Mouse (Mus musculus) MEL (cell line): ENCODE measurements around the gene Dnah6. TPM values are rescaled to one million over a fixed set of nuclear protein-coding genes. Genes with fewer than 3 reads are reported as not detected.

ENCODE experiments used
- DNase-seq: peaks from one replicate; pipeline ENCODE4 v3.0.0; 2011; ENCODE audit warnings: low read depth, low spot score
- H3K27ac ChIP-seq: 2 replicates; pipeline ENCODE4 v1.5.1; 2012; ENCODE audit warnings: low read depth, mild to moderate bottlenecking, control low read depth, low read length, moderate library complexity; ENCODE audit not compliant: control insufficient read depth
- H3K27me3 ChIP-seq, 2 experiments: fragments of 150-350 bp in 1 of 2; sonication (generic) in 1 of 2; 2 replicates each; pipeline ENCODE4 v1.6.1; 2012; ENCODE audit warnings: low read length in 2 of 2, mild to moderate bottlenecking in 2 of 2, improper control_type of control experiment in 1 of 2, moderate library complexity in 1 of 2; ENCODE audit not compliant: insufficient read depth in 2 of 2, control insufficient read depth in 1 of 2
- H3K36me3 ChIP-seq, 2 experiments: 2 replicates each; pipeline ENCODE4 v1.6.1; 2012 to 2014; ENCODE audit warnings: low read length in 2 of 2, improper control_type of control experiment in 1 of 2, inconsistent platforms in 1 of 2, mild to moderate bottlenecking in 1 of 2; ENCODE audit not compliant: insufficient read depth in 2 of 2, control insufficient read depth in 1 of 2
- H3K4me1 ChIP-seq, 2 experiments: fragments of 150-350 bp in 1 of 2; sonication (generic) in 1 of 2; 2 replicates each; pipeline ENCODE4 v1.6.1; 2012; ENCODE audit warnings: low read length in 2 of 2, improper control_type of control experiment in 1 of 2, mild to moderate bottlenecking in 1 of 2; ENCODE audit not compliant: insufficient read depth in 2 of 2, control insufficient read depth in 1 of 2
- H3K4me3 ChIP-seq, 2 experiments: fragments of 150-350 bp in 1 of 2; sonication (generic) in 1 of 2; 2 replicates each; pipeline ENCODE4 v1.5.1; 2012; ENCODE audit warnings: low read depth in 2 of 2, low read length in 2 of 2, mild to moderate bottlenecking in 2 of 2, moderate library complexity in 2 of 2, control low read depth in 1 of 2, improper control_type of control experiment in 1 of 2; ENCODE audit not compliant: control insufficient read depth in 1 of 2, insufficient read depth in 1 of 2
- H3K79me2 ChIP-seq: 2 replicates; pipeline ENCODE4 v1.6.1; 2012; ENCODE audit warnings: mild to moderate bottlenecking, low read length, moderate library complexity; ENCODE audit not compliant: control insufficient read depth, poor library complexity, insufficient read depth
- H3K9ac ChIP-seq: 2 replicates; pipeline ENCODE4 v1.6.1; 2012; ENCODE audit warnings: low read depth, mild to moderate bottlenecking, control low read depth, low read length, moderate library complexity; ENCODE audit not compliant: control insufficient read depth, poor library complexity, severe bottlenecking
- H3K9me3 ChIP-seq: fragments of 150-350 bp; sonication (generic); replicated peaks from 2 replicates; pipeline ENCODE4 v1.6.1; 2012; ENCODE audit warnings: mild to moderate bottlenecking, low read length, improper control_type of control experiment, moderate library complexity; ENCODE audit not compliant: insufficient read depth
- BHLHE40 ChIP-seq: IDR thresholded peaks from 2 replicates; pipeline ENCODE4 v1.6.1; 2012; ENCODE audit warnings: low read depth, mild to moderate bottlenecking, inconsistent platforms, low read length, improper control_type of control experiment, borderline replicate concordance
- CHD2 ChIP-seq: IDR thresholded peaks from 2 replicates; pipeline ENCODE4 v1.6.1; 2011; ENCODE audit warnings: low read length, improper control_type of control experiment
- CTCF ChIP-seq, 3 experiments: IDR thresholded peaks in 2 of 3; conservative IDR thresholded peaks in 1 of 3; 2 replicates each; pipeline ENCODE4 v1.5.1; 2011 to 2012; ENCODE audit warnings: low read length in 3 of 3, low read depth in 2 of 3, mild to moderate bottlenecking in 2 of 3, improper control_type of control experiment in 1 of 3, inconsistent platforms in 1 of 3, mixed read lengths in 1 of 3, moderate library complexity in 1 of 3; ENCODE audit not compliant: control insufficient read depth in 1 of 3, insufficient read depth in 1 of 3, poor library complexity in 1 of 3, severe bottlenecking in 1 of 3
- EP300 ChIP-seq, 2 experiments: IDR thresholded peaks; 2 replicates each; pipeline ENCODE4 v1.6.1; 2011; ENCODE audit warnings: improper control_type of control experiment in 2 of 2, low read length in 2 of 2, low read depth in 1 of 2, mild to moderate bottlenecking in 1 of 2
- GABPA ChIP-seq: IDR thresholded peaks from 2 replicates; pipeline ENCODE4 v1.6.1; 2012; ENCODE audit warnings: low read depth, mild to moderate bottlenecking, inconsistent platforms, low read length, improper control_type of control experiment, moderate library complexity
- GATA1 ChIP-seq: IDR thresholded peaks from 2 replicates; pipeline ENCODE4 v1.6.1; 2011; ENCODE audit warnings: low read depth, low read length, improper control_type of control experiment
- HCFC1 ChIP-seq: IDR thresholded peaks from 2 replicates; pipeline ENCODE4 v1.6.1; 2012; ENCODE audit warnings: low read depth, mild to moderate bottlenecking, inconsistent platforms, low read length, improper control_type of control experiment, moderate library complexity
- JUND ChIP-seq: IDR thresholded peaks from 2 replicates; pipeline ENCODE4 v1.6.1; 2011; ENCODE audit warnings: low read depth, mild to moderate bottlenecking, improper control_type of control experiment, low read length
- KAT2A ChIP-seq: conservative IDR thresholded peaks from 2 replicates; pipeline ENCODE4 v1.6.1; 2012; ENCODE audit warnings: low read depth, low read length, improper control_type of control experiment, inconsistent platforms
- MAX ChIP-seq: IDR thresholded peaks from 2 replicates; pipeline ENCODE4 v1.6.1; 2011; ENCODE audit warnings: low read length, improper control_type of control experiment
- MAZ ChIP-seq: IDR thresholded peaks from 2 replicates; pipeline ENCODE4 v1.6.1; 2012; ENCODE audit warnings: low read depth, mild to moderate bottlenecking, inconsistent platforms, low read length, improper control_type of control experiment
- MEF2A ChIP-seq: IDR thresholded peaks from 2 replicates; pipeline ENCODE4 v1.6.1; 2014; ENCODE audit warnings: low read depth, mild to moderate bottlenecking, inconsistent platforms, low read length, improper control_type of control experiment; ENCODE audit not compliant: poor library complexity, insufficient replicate concordance, severe bottlenecking; ENCODE audit errors: extremely low read depth
- NELFE ChIP-seq: IDR thresholded peaks from 2 replicates; pipeline ENCODE4 v1.6.1; 2011; ENCODE audit warnings: low read depth, low read length, improper control_type of control experiment
- NRF1 ChIP-seq: IDR thresholded peaks from 2 replicates; pipeline ENCODE4 v1.6.1; 2014; ENCODE audit warnings: low read depth, mild to moderate bottlenecking, inconsistent platforms, low read length, improper control_type of control experiment, moderate library complexity; ENCODE audit not compliant: poor library complexity, insufficient read depth, severe bottlenecking
- POLR2A ChIP-seq, 2 experiments: IDR thresholded peaks; 2 replicates each; pipeline ENCODE4 v1.6.1; 2011 to 2012; ENCODE audit warnings: low read length in 2 of 2, mild to moderate bottlenecking in 2 of 2, control low read depth in 1 of 2, improper control_type of control experiment in 1 of 2, low read depth in 1 of 2, moderate library complexity in 1 of 2; ENCODE audit not compliant: control insufficient read depth in 1 of 2, insufficient read depth in 1 of 2, poor library complexity in 1 of 2
- RAD21 ChIP-seq: IDR thresholded peaks from 2 replicates; pipeline ENCODE4 v1.6.1; 2011; ENCODE audit warnings: mild to moderate bottlenecking, low read depth, low read length, improper control_type of control experiment
- RCOR1 ChIP-seq: IDR thresholded peaks from 2 replicates; pipeline ENCODE4 v1.6.1; 2012; ENCODE audit warnings: low read depth, mild to moderate bottlenecking, inconsistent platforms, low read length, improper control_type of control experiment
- SMC3 ChIP-seq: IDR thresholded peaks from 2 replicates; pipeline ENCODE4 v1.6.1; 2011; ENCODE audit warnings: low read depth, low read length, improper control_type of control experiment
- TAL1 ChIP-seq: IDR thresholded peaks from 2 replicates; pipeline ENCODE4 v1.6.1; 2012; ENCODE audit warnings: mild to moderate bottlenecking, inconsistent platforms, low read length, moderate library complexity, mixed read lengths
- TBP ChIP-seq: IDR thresholded peaks from 2 replicates; pipeline ENCODE4 v1.8.0; 2011; ENCODE audit warnings: low read depth, low read length, improper control_type of control experiment
- USF1 ChIP-seq: IDR thresholded peaks from 2 replicates; pipeline ENCODE4 v1.6.1; 2014; ENCODE audit warnings: low read depth, mild to moderate bottlenecking, inconsistent platforms, low read length, improper control_type of control experiment, moderate library complexity
- USF2 ChIP-seq, 2 experiments: IDR thresholded peaks; 2 replicates each; pipeline ENCODE4 v1.6.1; 2011 to 2012; ENCODE audit warnings: improper control_type of control experiment in 2 of 2, low read length in 2 of 2, borderline replicate concordance in 1 of 2, inconsistent platforms in 1 of 2, low read depth in 1 of 2, mild to moderate bottlenecking in 1 of 2; ENCODE audit not compliant: insufficient read depth in 1 of 2
- ZC3H11A ChIP-seq: IDR thresholded peaks from 2 replicates; pipeline ENCODE4 v1.6.1; 2012; ENCODE audit warnings: low read depth, mild to moderate bottlenecking, inconsistent platforms, low read length, improper control_type of control experiment
- polyA plus RNA-seq, 2 experiments: library from polyadenylated mRNA; stranded (reverse) in 1 of 2; unstranded in 1 of 2; fragments of >175 nt in 1 of 2; fragments of >200 nt in 1 of 2; gene quantifications; 2 replicates each; pipeline versions ENCODE4 v1.2.1 to v1.2.4; 2012; ENCODE audit warnings: low replicate concordance in 2 of 2, low read depth in 1 of 2; ENCODE audit not compliant: insufficient read length in 2 of 2, insufficient read depth in 1 of 2, missing spikeins in 1 of 2
- total RNA-seq: library from RNA; depleted of rRNA; stranded (reverse); fragments of 300-350 nt; gene quantifications from 2 replicates; pipeline ENCODE4 v1.2.3, GENCODE M21; 2012

Dnah6 gene
- total and polyA plus RNA-seq, 3 experiments: not detected

- H3K4me1 ChIP-seq: no peaks in the 10 kb centered on the region
- TF ChIP-seq RCOR1 (no peak), USF1 (no peak), KAT2A (no peak), USF2 (IDR thresholded peaks at IDR 0.05; ENCODE audit: borderline replicate concordance in 1 of 2, insufficient read depth in 1 of 2, low read depth in 1 of 2, low read length in 2 of 2) (no peak), SMC3 (no peak), HCFC1 (no peak), POLR2A (IDR thresholded peaks at IDR 0.05; ENCODE audit: control insufficient read depth in 1 of 2, insufficient read depth in 1 of 2, low read depth in 1 of 2, low read length in 2 of 2, poor library complexity in 1 of 2) (no peak), NRF1 (no peak), BHLHE40 (no peak), GATA1 (no peak), ZC3H11A (no peak), TAL1 (no peak), GABPA (no peak), EP300 (IDR thresholded peaks at IDR 0.05; ENCODE audit: low read depth in 1 of 2, low read length in 2 of 2) (no peak), MAX (no peak), RAD21 (no peak), CTCF (IDR thresholded peaks at IDR 0.05 in 2 of 3, conservative IDR thresholded peaks at IDR 0.05 in 1 of 3; ENCODE audit: control insufficient read depth in 1 of 3, insufficient read depth in 1 of 3, low read depth in 2 of 3, low read length in 3 of 3, poor library complexity in 1 of 3, severe bottlenecking in 1 of 3) (no peak), JUND (no peak), CHD2 (no peak)
- no peak overlapping the region for H3K27ac ChIP-seq
- H3K36me3 ChIP-seq: no peaks in the 10 kb centered on the region
- no peak overlapping the region for H3K4me3 ChIP-seq
- H3K27me3 ChIP-seq: no peaks in the 10 kb centered on the region
- H3K9me3 ChIP-seq: no peaks in the 10 kb centered on the region
- no peak overlapping the region for H3K9ac ChIP-seq
- H3K79me2 ChIP-seq: no peaks in the 10 kb centered on the region
- DNase-seq: no peak
Measured at GRCm38 (mm10) chr6:72990206-72990605, 231.2 kb downstream of the Dnah6 start.

- Histone ChIP-seq H3K4me1 (no peaks in the 10 kb centered on the region), H3K27ac (no peak overlapping the region), H3K9ac (no peak overlapping the region), H3K9me3 (no peaks in the 10 kb centered on the region), H3K79me2 (no peaks in the 10 kb centered on the region), H3K27me3 (no peaks in the 10 kb centered on the region), H3K4me3 (no peak overlapping the region), H3K36me3 (no peaks in the 10 kb centered on the region)
- DNase-seq: no peak
- TF ChIP-seq MAZ (no peak), GATA1 (no peak), NELFE (no peak), HCFC1 (no peak), MEF2A (no peak), MAX (no peak), TBP (no peak)
- TF ChIP-seq, all 39 proteins: peak for 0
Measured at GRCm38 (mm10) chr6:72989028-72989736, 232.3 kb downstream of the Dnah6 start.
